Mouse (Mus musculus) cortical plate, adult 2 months (tissue): ENCODE measurements around the gene Erg.

Source experiments
- CTCF ChIP-seq: fragments of 200-500 bp; IDR thresholded peaks from 2 replicates; pipeline ENCODE4 v1.5.1; 2011; ENCODE audit warnings: mild to moderate bottlenecking, control low read depth, low read length; ENCODE audit not compliant: insufficient read depth; ENCODE audit errors: extremely low read depth
- POLR2A ChIP-seq: fragments of 200-500 bp; IDR thresholded peaks from 2 replicates; pipeline ENCODE4 v1.6.1; 2011; ENCODE audit warnings: mild to moderate bottlenecking, low read length, control low read depth; ENCODE audit not compliant: insufficient read depth; ENCODE audit errors: extremely low read depth

DNA sequence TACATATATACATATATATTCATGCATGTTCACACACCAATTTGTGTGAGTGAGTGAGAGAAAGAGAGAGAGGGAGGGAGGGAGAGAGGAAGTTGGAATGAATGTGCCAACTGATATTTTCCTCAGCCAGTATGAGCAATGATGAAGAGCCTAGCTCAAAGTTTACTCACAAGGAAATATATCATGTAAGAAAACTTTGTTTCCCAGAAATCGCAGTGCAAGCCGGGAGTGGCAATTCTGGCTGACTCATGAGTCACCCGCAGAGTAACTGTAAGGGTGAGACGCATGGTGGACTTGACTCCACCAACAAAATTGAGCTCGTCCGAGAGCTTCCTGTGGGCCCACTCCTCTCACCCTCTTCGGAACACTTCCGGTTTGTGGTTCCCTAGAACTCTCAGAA lies 149.8 kb downstream of the Erg start:
- TF ChIP-seq POLR2A (no peak), CTCF (no peak)
